Mouse (Mus musculus): ENCODE measurements around the gene B3galt1.

Gene B3galt1

DNA sequence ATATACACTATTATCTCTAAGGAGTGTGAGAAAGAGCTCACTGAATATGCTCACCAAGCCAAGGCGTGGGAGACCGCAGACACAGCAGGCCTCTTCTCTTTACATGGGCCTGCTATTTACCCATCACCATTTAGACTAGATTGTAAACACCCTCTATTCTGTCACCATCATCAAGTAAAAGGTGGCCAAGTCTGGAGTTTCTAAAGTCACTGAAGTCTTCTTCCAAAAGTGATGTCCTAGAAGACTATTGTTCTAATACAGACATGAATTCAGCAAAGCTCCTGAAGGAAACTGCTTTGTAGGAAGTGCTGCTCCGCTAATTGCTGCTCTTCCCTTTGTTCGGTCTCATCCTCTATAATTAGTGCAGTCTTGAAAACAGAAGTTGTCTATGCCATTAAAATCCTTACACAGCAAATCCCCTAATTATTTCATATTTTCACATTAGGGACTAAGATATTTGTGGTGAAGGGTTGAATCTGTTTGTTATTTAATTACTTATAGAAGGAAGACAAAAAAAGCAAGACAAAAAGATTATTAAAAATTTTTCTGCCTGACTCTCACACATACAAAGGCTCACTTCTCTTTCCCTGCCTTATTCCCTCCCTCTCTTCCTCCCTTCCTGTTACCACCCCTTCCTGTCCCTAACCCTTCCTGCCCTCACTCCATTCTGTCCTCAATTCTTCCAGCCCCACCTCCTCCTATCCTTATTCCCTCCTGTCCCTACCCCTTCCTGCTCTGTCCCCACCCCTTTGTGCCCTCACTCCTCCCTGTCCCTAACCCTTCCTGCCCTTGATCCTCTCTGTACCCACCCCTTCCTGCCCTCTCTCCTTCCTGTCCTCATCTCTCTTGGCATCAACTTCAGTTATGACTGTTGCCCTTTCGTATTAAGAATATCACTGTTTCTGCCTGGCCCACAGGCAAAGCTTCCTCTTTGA lies 514.0 kb downstream of the B3galt1 start:
- no peak for DNase-seq

DNA sequence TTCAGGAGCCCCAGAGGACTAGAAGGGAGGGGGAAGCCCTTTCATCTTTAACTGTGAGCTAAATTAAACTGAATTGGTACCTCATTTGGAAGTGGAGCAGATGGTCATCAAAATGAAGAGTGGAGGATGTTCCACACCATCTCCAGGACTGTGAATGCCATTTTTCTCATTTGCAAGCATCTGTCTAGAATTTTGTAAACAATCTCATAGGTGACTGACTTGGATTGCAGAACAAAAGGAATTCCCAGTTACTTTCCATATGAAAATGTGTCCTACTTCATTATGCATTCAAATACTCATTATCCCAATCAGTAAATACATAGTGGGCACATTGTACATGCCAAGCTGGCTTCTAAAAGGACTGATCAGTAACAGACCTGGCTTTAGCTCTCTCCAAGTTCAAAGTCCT lies 515.2 kb downstream of the B3galt1 start:
- DNase-seq, result no peak

DNA sequence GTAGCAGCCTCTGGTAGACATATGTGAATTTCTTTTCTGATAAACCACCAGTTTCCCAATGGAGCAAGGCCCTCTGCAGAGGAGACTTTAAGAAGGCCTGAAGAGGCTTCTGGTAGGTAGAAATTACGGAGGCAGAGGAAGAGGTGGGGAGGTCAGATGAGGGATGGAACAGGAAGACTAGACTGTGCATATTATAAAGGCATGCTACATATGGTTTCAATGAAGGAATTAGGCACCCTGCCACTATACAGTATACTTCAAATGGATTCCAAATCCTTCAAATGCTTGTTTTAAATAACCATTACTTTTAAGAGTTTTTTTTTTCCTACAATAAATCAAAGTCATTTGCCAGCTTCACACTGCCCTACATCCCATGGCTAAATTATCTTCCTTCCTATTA lies 518.8 kb downstream of the B3galt1 start:
- no peak for DNase-seq

DNA sequence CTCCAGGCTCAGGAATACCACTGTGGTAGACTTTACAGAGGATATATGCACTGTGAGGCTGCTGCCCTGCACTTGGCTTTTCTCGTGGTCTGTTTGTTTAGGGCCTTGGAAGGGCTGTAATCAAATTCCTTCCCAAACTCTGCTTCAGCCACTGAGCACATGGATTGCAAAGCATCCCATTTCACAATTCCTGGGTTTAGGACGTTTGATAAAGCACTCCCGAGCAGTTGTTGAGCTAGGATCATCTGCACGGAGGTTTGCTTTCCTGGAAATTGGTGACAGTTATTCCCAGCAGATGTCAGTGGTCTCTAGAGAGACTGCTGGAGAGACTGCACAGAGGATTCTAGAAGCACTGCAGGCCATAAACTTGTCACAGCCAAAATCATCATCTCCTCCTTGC lies 520.4 kb downstream of the B3galt1 start:
- no peak for DNase-seq

DNA sequence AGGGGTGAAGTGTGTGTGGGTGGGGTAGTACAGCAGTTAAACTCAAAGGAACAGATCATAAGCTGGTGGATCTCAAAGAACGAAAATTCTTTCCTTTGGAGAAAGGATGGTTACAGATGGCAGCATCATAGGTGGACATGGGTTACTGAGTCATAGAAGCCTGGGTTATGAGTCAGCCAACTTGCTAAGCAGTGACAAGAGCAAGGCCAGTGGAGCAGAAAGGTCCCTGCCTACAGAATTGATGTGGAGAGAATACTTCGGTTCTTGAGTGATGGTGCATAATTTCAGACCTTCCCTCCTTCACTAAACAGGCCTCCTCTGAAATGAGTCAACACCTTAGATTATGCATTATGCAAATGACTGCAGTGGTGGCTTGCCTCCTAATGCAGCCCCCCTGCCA lies 525.9 kb downstream of the B3galt1 start:
- no peak for DNase-seq

DNA sequence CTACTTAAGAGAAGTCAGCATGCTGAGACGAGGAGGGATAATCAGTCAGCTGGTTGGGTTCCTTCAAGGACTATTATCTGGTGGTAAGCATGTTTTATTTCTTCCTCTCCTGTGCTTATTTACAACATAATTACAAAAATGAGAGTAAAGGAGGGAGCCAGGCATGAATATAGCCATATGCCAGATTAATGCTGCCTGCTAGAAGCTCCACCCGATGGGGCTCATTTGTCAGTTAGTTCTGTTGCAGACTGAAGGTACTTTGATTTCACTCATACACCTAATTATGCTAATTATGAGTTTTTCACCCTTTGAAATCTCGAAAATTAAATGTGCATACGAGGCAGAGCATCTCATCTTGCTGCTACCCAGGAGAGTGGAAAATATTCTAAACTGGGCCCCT lies 539.0 kb downstream of the B3galt1 start:
- no peak for DNase-seq

DNA sequence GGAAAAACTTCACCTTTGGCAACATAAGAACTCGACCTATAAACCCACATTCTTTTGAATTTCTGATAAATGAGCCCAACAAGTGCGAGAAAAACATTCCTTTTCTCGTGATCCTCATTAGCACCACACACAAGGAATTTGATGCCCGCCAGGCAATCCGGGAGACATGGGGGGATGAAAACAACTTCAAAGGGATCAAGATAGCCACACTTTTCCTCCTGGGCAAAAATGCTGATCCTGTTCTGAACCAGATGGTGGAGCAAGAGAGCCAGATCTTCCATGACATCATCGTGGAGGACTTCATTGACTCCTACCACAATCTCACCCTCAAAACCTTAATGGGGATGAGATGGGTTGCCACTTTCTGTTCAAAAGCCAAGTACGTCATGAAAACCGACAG lies 552.4 kb downstream of the B3galt1 start:
- DNase-seq, result no peak

DNA sequence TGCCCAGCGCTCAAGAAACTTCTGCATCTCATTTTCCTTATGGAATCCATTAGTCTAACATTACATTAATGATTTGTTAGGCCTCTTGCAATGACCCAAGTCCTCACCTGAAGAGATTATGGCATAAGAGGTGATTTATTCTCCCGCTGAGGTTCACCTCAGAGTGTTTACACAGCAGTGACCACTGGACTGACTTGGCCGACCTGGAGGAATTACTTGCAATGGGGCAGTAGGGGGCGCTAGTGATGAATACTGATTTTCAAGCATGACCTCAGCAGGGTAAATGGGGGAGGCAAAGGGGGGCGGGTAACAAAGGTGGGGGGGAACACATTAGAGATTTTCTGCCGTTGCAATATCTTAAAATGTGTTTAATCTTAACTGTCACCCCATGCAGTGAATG lies 559.1 kb downstream of the B3galt1 start:
- peak in 1 of 2 experiments; percentile 18 for DNase-seq

DNA sequence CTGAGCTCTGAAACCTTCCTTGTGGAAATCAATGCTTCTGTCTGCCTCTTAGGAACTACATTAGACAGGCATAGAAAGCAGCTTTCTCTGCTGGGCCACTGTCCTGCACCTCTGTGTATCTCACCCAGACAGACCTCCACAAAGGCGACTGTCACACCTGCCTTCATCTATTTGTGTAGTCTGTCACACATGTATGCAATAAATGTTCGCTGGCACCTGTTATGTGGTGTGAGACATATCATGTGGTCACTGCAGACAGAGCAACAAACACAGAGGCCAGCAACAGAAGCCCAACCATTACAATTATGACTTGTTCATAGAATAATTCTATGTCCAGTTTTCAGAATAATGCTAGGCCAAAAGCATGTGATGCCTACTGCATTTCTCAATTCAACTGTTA lies 575.4 kb downstream of the B3galt1 start:
- DNase-seq, result no peak

DNA sequence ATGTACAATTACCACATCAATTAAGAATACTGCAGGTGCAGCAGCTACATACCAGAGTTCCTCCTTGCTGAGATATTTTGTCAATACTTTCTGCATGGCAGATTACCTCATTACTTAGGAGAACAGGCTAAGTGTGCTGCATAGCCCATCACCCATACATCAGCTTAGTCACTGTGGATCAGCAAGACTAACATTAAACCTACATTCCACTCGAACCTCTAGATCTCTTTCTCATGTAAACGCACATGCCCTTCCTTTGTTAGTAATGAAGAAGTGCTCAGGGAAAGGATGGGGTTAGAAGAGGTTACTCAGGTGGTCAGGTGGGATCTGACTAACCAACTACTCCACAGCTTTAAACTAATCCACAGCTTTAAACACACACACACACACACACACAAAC lies 577.6 kb downstream of the B3galt1 start:
- no peak for DNase-seq

DNA sequence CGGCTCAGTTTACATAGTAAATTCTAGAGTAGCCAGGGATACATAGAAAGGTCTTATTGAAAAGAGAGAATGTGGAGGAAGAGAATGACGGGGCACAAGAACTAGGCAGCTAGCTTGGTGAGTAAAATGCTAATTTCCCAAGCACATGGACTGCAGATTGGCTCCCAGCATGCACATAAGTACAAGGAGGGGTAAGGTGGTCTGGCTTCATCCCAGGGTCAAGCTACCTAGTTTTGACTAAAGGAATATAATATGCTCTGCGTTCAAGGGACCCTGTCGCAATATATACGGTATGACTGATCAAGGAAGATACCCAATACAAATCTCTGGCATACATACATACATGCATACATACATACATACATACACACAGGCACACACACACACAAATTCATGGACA lies 594.1 kb downstream of the B3galt1 start:
- DNase-seq, result no peak

DNA sequence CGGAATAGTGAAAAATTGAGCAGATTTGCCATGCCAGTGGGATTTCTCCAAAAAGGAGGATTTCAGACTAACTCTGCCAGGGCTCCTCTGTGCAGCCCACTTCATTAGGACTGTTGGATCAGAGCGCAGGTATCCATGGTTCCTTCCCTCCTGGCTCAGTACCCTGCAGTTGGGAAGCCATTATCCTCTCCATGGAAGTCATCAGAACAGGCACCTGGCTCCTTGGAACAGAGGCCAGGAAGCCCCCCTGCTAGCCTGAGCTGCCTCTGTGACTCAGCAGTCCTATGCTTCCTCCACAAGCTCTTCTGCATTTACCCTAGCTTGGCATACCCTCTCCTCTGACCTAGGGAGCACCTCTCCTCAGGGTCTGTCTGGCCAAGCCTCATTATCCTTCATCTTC lies 594.9 kb downstream of the B3galt1 start:
- no peak for DNase-seq

DNA sequence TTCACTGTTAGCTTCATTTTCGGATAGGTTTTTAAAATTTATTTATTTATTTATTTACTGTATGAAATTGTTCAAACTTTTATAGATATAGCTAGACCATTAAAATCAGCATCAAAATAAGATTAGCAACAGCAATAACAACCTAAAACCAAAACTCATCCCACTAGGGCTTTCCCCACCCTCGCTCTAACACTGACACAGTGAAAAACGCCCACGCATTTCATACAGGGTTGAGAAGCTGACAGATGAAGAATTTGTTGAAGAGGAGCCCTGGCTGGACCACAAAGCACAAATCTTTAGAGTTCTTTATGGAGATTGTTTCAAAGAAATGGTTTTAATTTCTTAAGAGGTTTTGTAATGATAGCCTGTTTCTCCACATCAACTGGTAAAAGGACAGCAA lies 596.3 kb downstream of the B3galt1 start:
- DNase-seq, result no peak

DNA sequence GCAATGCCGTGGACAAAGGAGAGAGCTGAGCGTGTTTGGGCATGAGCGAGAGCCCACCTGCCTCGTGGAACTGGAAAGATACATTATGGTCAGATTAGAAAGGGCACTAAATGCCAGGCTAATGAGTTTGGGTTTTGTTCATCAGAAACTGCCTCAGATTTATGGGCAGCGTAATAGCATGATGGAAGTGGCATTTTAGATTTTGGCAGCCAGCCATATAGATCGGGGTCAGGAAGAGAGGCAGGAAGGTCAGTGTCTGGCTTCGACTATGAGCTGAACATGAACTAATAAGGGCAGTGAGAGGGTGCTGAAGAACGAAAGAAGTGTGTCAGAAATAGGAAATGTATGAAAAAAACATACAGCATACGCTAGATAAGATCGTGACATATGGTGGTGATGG lies 605.6 kb downstream of the B3galt1 start:
- no peak for DNase-seq
